Mouse (Mus musculus) spleen, adult 2 months (tissue): ENCODE measurements around the gene Hivep1. TPM values are rescaled to one million over a fixed set of nuclear protein-coding genes. Genes with fewer than 3 reads are reported as not detected.

Experiments used
- DNase-seq, 2 experiments: peaks; one replicate each; pipeline versions ENCODE4 v3.0.0 to v3.0.0-alpha.2; 2012 to 2021; ENCODE audit warnings: low spot score in 2 of 2, low read depth in 1 of 2
- H3K27ac ChIP-seq: fragments of 200-500 bp; 2 replicates; pipeline ENCODE4 v1.5.1; 2012; ENCODE audit warnings: low read length, inconsistent platforms; ENCODE audit not compliant: insufficient read depth
- H3K27me3 ChIP-seq: fragments of 200-500 bp; 2 replicates; pipeline ENCODE4 v1.6.1; 2012; ENCODE audit warnings: mild to moderate bottlenecking, moderate library complexity, low read length, inconsistent platforms; ENCODE audit not compliant: control insufficient read depth, insufficient read depth
- H3K36me3 ChIP-seq: fragments of 200-500 bp; 2 replicates; pipeline ENCODE4 v1.6.1; 2012; ENCODE audit warnings: mild to moderate bottlenecking, low read length, inconsistent platforms; ENCODE audit not compliant: control insufficient read depth, insufficient read depth
- H3K4me1 ChIP-seq: fragments of 200-500 bp; 2 replicates; pipeline ENCODE4 v1.6.1; 2011; ENCODE audit warnings: inconsistent platforms; ENCODE audit not compliant: control insufficient read depth, insufficient read depth, insufficient read length
- H3K4me3 ChIP-seq: fragments of 200-500 bp; 2 replicates; pipeline ENCODE4 v1.5.1; 2011; ENCODE audit warnings: mild to moderate bottlenecking, inconsistent platforms; ENCODE audit not compliant: insufficient read depth, insufficient read length; ENCODE audit errors: extremely low read depth
- CTCF ChIP-seq: fragments of 200-500 bp; IDR thresholded peaks from 2 replicates; pipeline ENCODE4 v1.5.1; 2011; ENCODE audit warnings: mild to moderate bottlenecking, inconsistent platforms; ENCODE audit not compliant: insufficient read depth, insufficient read length, insufficient replicate concordance; ENCODE audit errors: extremely low read depth
- POLR2A ChIP-seq: fragments of 200-500 bp; IDR thresholded peaks from 2 replicates; pipeline ENCODE4 v1.6.1; 2011; ENCODE audit warnings: low read depth, low read length, inconsistent platforms
- WGBS: fragments of 180-500 bp; shearing (Covaris S2); methylation state at CpG from one replicate; pipeline ENCODE4 v1.1.7; 2018; 5-methylcytosine and 5-hydroxymethylcytosine counted together
- polyA plus RNA-seq: library from polyadenylated mRNA; depleted of rRNA; stranded (reverse); fragments of >200 nt; gene quantifications from 2 replicates; pipeline ENCODE4 v1.2.3, GENCODE M21; 2012

Hivep1 gene
- polyA plus RNA-seq, 1 experiment = 22.5 TPM

DNA sequence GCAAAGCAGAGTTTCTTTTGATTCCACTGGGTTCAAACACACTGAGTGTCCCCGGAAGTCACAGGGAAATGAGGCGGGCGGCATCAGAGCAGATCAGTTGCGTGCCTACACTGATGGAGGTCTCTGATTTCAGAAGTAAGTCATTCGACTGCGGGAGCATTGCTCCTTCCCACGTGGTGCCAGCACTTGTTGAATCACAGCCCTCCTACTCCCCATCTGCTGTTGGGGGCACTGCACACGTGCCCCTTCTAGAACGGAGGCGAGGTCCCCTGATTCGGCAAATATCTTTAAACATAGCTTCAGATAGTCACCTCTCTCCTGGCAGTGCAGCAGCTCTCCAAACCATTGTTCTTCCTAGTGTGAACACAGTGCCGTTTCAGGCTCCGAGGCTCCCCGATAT is 106.4 kb downstream of the Hivep1 start:
- Histone ChIP-seq H3K27ac (no peak overlapping the region), H3K4me1 (no peaks in the 10 kb centered on the region), H3K4me3 (no peak overlapping the region), H3K27me3 (no peaks in the 10 kb centered on the region), H3K36me3 (peaks cover 32% of the 10 kb centered on the region)
- WGBS = 94% methylated on average over 14 of the region's 14 CpGs
- TF ChIP-seq POLR2A = no peak
- no peak for TF ChIP-seq CTCF
- no peak for DNase-seq

DNA sequence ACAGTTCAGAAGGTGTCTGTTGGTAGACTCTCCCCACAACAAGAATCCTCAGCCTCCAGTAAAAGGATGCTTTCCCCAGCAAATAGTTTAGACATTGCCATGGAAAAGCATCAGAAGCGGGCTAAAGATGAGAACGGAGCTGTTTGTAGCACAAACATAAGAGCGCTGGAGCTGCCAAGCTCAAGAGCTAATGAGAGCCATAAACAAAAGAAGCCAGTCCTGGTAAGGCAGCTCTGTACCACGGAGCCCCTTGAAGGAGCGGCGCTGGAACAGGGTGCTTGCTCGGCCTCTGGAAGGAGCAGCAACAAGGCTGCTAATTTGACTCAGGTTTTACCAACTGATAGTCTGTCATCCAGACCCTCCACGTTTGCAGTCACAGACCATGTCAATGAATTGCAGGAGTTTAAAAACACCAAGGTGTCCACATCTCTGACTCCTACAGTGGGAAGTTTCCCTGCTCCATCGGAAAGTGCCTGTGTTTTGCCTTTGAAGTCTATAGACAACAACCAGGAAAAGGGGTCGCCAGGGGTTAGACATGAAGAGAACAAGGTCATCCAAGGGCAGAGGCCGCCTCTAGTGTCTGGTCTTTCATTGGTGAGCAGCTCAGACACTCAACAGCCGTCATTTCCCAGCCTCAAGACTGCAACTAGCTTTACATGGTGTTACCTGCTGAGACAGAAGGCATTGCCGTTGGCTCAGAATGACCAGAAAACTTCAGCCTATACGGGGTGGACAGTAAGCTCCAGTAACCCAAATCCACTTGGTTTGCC is 107.8 kb downstream of the Hivep1 start:
- Histone ChIP-seq H3K36me3 (peaks cover 32% of the 10 kb centered on the region), H3K4me1 (no peaks in the 10 kb centered on the region), H3K4me3 (no peak overlapping the region), H3K27me3 (no peaks in the 10 kb centered on the region), H3K27ac (no peak overlapping the region)
- no peak for TF ChIP-seq CTCF
- no peak for TF ChIP-seq POLR2A
- DNase-seq = no peak
- 93% methylated on average over 14 of the region's 14 CpGs for WGBS

DNA sequence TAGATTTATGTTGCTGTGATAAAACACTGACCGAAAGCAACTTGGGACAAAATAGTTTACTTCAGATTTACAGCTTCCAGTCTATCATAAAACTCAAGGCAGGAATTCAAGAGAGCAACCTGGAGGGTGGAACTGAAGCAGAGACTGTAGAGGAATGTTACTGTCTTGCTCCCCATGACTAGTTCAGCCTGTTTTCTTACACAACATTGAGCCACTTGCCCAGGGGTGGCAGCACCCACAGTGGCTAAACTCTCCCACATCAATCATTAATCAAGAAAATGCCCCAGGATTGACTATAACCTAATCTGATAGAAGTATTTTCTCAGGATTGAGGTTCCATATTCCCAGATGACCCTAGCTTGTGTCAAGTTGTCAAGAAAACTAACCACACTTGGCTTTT is 119.0 kb downstream of the Hivep1 start:
- H3K27ac ChIP-seq = no peak overlapping the region
- no peak for TF ChIP-seq POLR2A
- TF ChIP-seq CTCF = no peak
- 97% methylated on average over 1 of the region's 1 CpGs for WGBS
- H3K36me3 ChIP-seq = peaks cover 26% of the 10 kb centered on the region
- no peak for DNase-seq
- H3K4me3 ChIP-seq = no peak overlapping the region
- H3K4me1 ChIP-seq = no peaks in the 10 kb centered on the region
- H3K27me3 ChIP-seq = no peaks in the 10 kb centered on the region

DNA sequence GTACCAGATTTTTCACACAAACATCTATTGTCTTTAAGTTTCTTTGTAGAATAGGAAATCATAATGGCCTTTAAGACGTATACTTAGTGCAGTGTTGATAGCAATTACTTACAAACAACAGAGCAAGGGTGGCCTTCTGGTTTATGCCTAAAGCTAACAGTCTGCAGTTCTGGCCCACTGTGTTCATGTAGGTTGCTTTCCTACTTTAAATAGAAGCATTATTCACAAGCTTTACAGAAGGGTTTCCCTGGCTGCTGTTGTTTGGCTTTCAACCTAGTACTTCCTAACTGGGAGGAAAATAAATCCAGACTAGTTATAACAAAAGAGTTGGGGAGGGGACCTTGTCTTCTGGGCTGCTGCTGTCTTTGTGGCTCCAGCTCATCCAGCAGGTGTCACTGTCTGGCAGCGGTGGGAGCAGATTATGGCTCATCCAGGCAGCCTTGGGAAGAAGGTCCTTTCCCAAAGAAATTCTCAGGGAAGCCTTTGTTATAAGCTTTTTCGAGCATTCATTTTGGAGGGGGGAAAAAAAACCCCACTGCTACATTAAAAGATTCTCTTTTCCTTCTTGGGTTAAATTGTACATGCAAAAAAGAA is 123.1 kb downstream of the Hivep1 start:
- DNase-seq = no peak
- peaks cover 21% of the 10 kb centered on the region for H3K36me3 ChIP-seq
- TF ChIP-seq POLR2A = no peak
- WGBS = 88% methylated on average over 3 of the region's 3 CpGs
- no peaks in the 10 kb centered on the region for H3K4me1 ChIP-seq
- H3K27me3 ChIP-seq = no peaks in the 10 kb centered on the region
- no peak overlapping the region for H3K27ac ChIP-seq
- no peak overlapping the region for H3K4me3 ChIP-seq

DNA sequence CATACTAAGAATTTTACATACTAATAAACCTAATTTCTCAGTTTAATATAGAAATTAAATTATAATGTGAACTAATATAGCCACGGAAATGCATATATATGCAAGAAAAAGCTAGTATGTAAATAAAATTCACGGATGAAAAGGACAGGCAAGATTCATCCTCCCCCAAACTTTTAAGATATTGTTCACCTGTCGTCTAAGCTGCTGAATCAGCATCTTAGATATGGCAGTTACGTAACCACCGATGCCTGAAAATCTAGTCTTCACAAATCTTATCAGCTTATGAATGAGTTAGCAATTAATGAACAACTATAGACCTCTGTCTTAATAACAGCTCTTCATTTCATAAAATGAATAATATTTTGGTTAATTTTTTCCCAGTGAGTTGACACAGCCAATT is 130.8 kb downstream of the Hivep1 start:
- Histone ChIP-seq H3K4me1 (no peaks in the 10 kb centered on the region), H3K36me3 (peaks cover 32% of the 10 kb centered on the region), H3K4me3 (no peak overlapping the region), H3K27me3 (no peaks in the 10 kb centered on the region), H3K27ac (no peak overlapping the region)
- WGBS = 93% methylated on average over 5 of the region's 5 CpGs
- DNase-seq = no peak
- no peak for TF ChIP-seq CTCF
- no peak for TF ChIP-seq POLR2A

- no peaks in the 10 kb centered on the region for H3K4me1 ChIP-seq
- WGBS = 96% methylated on average over 17 of the region's 17 CpGs
Measured at GRCm38 (mm10) chr13:42184131-42184530, 132.3 kb downstream of the Hivep1 start.

GRCm38 (mm10) chr13:42193016-42193415 is 141.2 kb downstream of the Hivep1 start:
- Histone ChIP-seq H3K27me3 (no peaks in the 10 kb centered on the region; the same call in 1 of the 2 replicates), H3K36me3 (no peaks in the 10 kb centered on the region), H3K27ac (no peak overlapping the region), H3K4me1 (no peaks in the 10 kb centered on the region), H3K4me3 (no peak overlapping the region)
- TF ChIP-seq POLR2A (no peak), CTCF (no peak)
- no peak for DNase-seq
- 75% methylated on average over 9 of the region's 9 CpGs for WGBS

More at GRCm38 (mm10) chr13:42184131-42184530, 132.3 kb downstream of the Hivep1 start:
- H3K27me3 ChIP-seq = no peaks in the 10 kb centered on the region
- no peak overlapping the region for H3K4me3 ChIP-seq
- H3K27ac ChIP-seq = no peak overlapping the region
- no peak for TF ChIP-seq CTCF
- TF ChIP-seq POLR2A = no peak
- DNase-seq = no peak
- H3K36me3 ChIP-seq = peaks cover 30% of the 10 kb centered on the region
